Mouse (Mus musculus): ENCODE data around the gene Xrcc4.

The Xrcc4 gene

GRCm38 (mm10) chr13:89944354-89944753 is 145.1 kb downstream of the Xrcc4 start:
- peak; percentile 9 for DNase-seq (ENCODE audit: low read depth, low spot score)

DNA sequence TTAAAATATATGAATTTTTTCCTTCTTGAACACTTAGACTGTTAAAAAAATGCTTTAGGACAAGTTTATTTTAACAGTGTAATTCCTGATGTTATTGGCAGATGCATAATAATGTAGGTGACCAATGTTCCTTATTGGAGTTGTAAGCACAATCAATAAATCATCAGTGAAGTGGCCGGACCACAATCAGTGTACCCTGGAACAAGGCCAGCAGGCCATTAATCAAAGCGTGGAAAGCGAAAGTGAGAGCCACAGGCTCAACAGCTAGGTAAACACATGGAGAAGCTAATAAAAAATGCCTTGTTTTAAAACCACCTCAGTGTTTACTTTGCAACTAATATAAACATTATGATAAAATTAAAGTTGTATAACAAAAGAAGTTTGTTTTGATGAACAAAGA is 159.9 kb downstream of the Xrcc4 start:
- DNase-seq (ENCODE audit: low read depth, low spot score): peak; percentile 8

DNA sequence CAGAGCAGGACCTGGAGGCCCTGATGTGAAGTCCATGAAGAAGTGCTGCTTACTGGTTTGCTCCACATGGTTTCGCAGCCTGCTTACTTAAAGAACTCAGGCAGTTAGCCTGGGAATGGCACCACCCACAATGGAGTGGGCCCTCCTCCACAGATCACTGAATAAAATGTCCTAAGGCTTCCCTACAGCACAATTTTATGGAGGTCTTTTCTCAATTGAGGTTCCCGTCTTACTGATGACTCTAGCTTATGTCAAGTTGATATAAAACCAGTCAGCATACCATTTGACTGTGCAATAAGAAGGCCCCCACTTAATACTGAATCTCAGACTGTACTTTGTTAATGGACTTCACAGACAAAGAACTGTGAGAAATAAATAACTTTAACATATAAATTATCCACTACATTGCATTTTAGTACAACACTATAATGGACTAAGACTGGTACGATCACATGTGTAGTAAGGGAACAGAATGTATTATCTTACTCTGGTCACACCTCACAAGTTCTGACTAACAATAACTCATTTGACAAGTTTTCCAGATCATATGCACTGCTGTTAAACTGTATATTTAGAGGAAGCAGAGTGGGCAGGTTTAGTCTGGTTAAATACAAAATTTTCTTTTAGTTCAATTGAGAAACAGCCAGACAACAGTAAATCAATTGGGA is 170.5 kb downstream of the Xrcc4 start:
- DNase-seq (ENCODE audit: low read depth, low spot score): no peak

GRCm38 (mm10) chr13:89914332-89914731 is 175.1 kb downstream of the Xrcc4 start:
- DNase-seq (ENCODE audit: low read depth, low spot score): no peak

GRCm38 (mm10) chr13:89913891-89914290 is 175.5 kb downstream of the Xrcc4 start:
- peak; percentile 54 for DNase-seq (ENCODE audit: low read depth, low spot score)

DNA sequence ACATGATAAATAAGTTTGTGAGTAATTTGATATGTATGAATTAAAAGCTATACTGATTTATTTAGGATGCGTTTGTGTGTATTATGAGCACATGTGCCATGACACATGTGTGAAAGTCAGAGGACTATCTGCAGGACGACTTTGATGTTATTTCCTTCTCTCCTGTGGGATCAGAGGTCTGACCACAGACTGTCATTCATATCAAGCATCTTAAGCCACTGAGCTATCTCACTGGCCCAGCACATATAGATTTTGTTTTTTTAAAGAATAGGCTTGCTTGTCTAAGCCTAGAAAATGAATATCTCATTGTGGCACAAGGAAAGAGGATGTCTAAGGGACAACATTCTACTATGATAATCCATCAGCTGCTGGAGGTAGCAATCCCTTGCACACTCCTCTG is 183.3 kb downstream of the Xrcc4 start:
- DNase-seq (ENCODE audit: low read depth, low spot score): no peak

GRCm38 (mm10) chr13:89899066-89899465 is 190.3 kb downstream of the Xrcc4 start:
- no peak for DNase-seq (ENCODE audit: low read depth, low spot score)

- no peak for DNase-seq (ENCODE audit: low read depth, low spot score)
Measured at GRCm38 (mm10) chr13:89892140-89892539, 197.3 kb downstream of the Xrcc4 start.

- DNase-seq (ENCODE audit: low read depth, low spot score): no peak
Measured at GRCm38 (mm10) chr13:89890159-89890558, 199.2 kb downstream of the Xrcc4 start.

- DNase-seq (ENCODE audit: low read depth, low spot score): peak; percentile 53
Measured at GRCm38 (mm10) chr13:89889074-89889473, 200.3 kb downstream of the Xrcc4 start.

GRCm38 (mm10) chr13:89883523-89883922 is 205.9 kb downstream of the Xrcc4 start:
- DNase-seq (ENCODE audit: low read depth, low spot score): no peak

DNA sequence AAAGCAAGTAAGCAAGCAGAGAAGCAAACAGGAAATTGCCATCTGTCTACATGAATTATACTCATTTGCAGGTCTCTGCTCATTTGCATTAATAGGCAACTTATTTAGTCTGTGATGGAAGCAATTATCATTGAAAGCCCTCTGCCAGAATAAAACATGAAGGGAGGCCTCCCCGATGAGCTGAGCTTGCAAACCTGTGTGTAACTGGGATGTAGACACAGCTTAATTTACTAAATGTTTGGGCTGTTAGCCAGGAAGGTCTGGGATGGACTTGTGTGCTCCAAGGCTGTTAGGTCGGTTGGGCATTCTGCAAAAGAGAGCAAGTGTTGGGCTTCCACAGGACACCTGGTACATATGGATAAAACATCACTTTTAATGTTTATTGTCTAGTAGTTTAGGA is 208.1 kb downstream of the Xrcc4 start:
- DNase-seq (ENCODE audit: low read depth, low spot score): peak; percentile 4

GRCm38 (mm10) chr13:89878832-89879468 is 210.5 kb downstream of the Xrcc4 start:
- DNase-seq (ENCODE audit: low read depth, low spot score): no peak

- DNase-seq (ENCODE audit: low read depth, low spot score): no peak
Measured at GRCm38 (mm10) chr13:89875499-89875898, 213.9 kb downstream of the Xrcc4 start.

DNA sequence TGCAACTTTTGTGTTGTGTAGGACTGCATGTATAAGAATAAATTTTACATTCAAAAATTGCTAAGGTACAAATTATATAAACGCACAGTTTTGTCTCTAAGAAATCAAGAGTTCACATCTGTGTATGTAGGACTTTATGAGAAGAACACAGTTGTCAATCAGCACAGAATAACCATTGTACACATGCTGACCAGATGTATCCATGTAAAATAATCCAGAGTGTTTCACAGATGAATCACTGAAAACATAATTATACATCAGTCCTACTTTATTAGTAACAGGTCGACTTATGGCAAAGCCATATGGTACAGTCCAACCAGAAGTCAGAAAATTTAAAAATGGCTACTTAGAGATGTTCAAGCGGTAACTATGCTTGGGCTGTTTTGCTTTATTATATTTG is 216.7 kb downstream of the Xrcc4 start:
- DNase-seq (ENCODE audit: low read depth, low spot score): no peak

DNA sequence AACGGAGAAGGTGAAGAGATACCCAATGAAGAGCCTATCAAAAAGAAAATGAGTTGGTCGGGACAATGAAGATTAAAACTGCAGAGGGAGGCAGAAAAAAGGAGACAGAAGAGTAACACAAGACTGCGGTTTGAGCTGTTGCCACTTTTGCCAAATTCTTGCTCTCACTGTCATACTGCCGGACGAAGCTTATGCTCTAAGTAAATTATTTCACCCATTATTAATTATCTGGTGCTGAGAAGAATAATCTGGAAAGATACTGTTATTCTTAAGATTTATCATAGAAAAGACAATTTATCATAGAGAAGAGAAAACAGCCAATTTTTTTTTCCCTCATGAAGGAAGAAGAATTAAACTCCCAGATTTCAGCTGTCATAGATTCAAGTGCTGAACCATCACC is 235.3 kb downstream of the Xrcc4 start:
- no peak for DNase-seq (ENCODE audit: low read depth, low spot score)

DNA sequence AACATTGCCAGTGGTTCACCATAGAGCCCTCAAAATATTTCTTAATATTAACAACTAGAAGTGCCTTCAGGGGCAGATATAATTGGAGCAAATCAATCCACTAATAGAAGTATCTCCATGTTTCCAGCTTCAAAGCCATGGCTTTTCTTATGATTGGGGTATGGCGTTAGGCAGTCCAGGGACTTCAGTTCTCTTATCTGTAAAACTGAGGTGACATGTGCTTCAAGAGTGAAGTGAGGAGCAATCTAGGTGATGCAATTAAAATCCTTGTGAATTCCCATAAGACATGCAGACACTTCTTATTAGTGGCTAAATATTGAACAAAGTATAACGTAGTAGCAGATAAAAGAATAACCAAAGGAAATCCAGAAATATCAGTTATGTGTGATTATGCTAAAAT is 238.7 kb downstream of the Xrcc4 start:
- DNase-seq (ENCODE audit: low read depth, low spot score): no peak

GRCm38 (mm10) chr13:89849955-89850354 is 239.5 kb downstream of the Xrcc4 start:
- no peak for DNase-seq (ENCODE audit: low read depth, low spot score)

GRCm38 (mm10) chr13:89838635-89839034 is 250.8 kb downstream of the Xrcc4 start:
- DNase-seq (ENCODE audit: low read depth, low spot score): no peak

- no peak for DNase-seq (ENCODE audit: low read depth, low spot score)
Measured at GRCm38 (mm10) chr13:89834485-89834884, 254.9 kb downstream of the Xrcc4 start.

- DNase-seq (ENCODE audit: low read depth, low spot score): no peak
Measured at GRCm38 (mm10) chr13:89833053-89833670, 256.2 kb downstream of the Xrcc4 start.

DNA sequence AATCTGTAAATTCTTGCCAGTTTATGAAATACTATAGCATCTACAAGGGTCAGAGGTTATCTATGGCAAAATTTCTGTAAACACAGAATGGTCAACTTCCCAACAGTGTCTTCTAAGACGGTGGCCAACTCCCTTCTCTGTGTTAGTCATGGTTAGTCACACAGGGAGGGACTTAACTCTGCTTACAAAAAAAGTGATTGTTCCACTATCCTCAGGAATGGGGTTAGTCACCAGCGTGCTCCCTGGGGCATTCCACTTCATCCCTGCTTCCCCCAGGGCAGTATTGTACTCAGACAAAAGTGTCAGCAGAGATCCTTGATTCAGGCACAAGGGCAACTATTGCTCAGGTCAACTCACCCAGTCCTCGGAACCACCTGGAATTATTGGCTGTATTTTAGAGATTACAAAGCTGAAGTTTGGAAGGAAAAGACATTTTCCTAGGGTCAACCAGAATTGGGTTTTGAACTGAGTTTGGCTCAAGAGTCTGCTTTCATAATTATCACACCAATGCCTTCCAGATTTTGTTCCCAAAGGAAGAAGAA is 260.9 kb downstream of the Xrcc4 start:
- peak; percentile 57 for DNase-seq (ENCODE audit: low read depth, low spot score)

GRCm38 (mm10) chr13:89827838-89828237 is 261.6 kb downstream of the Xrcc4 start:
- DNase-seq (ENCODE audit: low read depth, low spot score): no peak
